Mouse (Mus musculus) right cerebral cortex, postnatal 10 days (tissue): ENCODE results near the gene Rpp14.

Experiments
- DNase-seq, 2 experiments: peaks; one replicate each; pipeline ENCODE4 v3.0.0; 2021; ENCODE audit warnings: low spot score in 2 of 2

The Rpp14 gene

DNA sequence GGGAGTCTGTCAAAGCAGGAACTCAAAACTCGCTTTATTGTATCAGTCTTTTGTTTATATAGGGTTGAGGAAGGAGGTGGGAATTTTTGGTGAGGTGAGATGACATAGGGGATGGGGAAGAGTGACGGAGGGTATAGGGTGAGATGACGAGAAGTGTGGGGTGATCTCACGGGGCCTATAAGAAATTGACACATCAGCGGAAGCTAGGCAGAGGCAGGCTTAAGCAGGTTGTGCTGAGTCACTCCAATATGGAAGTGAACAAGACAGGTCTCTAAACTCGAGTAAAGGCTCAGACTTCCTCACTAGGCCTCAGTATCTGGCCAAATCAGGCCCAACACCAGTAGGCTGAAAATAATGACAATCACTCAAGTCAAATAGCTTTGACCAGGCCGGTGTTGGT lies 20.2 kb upstream of the Rpp14 start:
- DNase-seq, result no peak

DNA sequence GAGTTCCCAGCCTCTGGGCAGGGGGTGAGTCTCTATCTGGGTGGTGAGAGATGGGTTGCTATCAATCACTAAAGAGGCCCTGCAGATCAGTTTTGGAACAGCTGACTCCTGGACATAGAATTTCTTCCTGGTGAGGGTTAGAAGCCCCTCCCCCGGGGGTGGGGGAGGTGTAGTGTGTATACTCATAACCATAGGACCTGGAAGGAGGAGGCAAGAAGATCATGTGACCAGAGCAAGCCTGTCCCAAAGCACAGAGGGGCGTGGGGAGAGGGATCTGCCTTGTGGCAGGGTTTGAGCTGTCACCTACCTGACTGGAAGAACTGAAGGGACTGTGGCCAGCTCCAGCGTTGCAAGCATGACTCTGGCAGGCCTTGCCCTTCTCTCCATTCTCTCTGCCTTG lies 18.1 kb upstream of the Rpp14 start:
- peak in 1 of 2 experiments; percentile 22 for DNase-seq

DNA sequence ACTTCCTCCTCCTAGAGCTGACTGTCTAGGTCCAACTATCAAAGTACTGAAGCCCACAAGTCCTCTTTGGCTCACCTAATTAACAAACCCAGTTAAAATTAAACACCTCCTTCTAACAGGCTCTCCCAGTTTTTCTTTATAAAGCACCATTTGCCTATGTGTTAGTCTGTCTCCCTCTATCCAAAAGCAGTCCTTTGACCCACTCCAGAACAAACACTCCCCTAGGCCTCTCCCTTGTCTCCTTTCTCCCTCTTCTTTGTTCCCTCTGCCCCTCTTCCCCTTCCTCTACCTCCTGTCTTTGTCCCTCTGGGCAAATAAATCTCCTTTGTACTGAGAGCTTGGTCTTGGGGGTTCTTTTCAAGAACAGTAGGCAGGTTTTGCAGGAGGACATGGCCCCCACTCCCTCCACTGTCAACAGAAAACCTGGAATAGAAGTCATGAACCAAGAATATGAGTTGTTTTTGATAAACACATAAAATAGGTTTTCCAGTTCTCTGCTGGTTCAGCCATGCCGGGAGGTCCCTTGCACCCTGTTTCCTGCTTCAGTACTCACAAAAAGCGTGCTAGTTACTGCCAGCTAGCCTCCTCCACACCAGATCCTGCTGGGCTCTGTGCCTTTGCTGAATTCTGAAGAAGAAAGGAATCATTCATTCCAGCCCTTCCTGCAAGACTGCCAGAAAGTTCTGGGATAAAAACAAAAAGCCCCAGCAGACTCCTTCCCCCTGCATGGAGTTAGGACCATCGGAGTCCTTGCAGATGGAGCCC lies 17.4 kb upstream of the Rpp14 start:
- peak; percentile 65 to 77 for DNase-seq

DNA sequence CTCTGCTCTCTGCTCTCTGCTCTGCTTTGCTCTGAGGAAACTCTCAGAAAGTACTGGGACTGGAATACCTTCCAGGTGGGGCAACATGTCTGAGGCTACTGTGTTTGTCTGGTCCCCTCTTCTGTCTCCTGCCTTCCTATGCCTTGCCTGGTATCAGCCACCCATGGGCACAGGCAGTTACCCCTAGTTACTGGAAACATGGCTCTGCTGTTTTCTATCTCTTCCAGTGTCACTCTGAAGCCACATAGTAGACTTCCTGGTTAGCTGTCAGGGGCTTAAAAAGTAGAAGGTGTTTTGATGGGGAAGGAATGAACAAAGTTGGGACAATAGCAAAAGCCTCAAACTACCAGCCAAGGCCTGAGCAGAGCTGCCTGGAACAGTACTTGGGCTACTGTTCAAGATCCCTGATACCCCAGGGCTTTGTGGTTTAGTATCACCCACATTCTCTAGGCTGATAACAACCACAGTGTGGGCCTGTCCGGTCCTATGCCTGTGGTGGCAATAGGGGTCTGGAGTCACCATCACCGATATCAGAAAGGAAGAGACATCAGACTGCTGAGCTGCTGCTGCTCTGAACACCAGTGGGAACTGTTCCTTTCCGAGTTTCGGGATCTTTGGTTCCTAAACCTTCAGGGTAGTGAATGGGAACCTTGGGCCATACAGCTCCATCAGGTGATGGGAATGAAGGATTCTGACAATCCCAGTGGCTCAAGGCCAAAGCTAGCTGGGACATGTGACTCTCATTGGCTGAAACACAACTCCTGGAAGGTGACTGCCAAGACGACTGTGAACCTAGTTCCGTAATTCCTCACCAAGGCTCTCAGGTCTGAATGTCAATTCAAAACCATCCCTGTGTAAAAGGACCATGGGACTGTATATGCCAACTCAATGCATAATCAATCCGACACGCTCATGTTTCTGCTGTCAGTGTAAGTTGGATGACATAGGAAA lies 16.1 kb upstream of the Rpp14 start:
- DNase-seq, result peak in 1 of 2 experiments; percentile 32

DNA sequence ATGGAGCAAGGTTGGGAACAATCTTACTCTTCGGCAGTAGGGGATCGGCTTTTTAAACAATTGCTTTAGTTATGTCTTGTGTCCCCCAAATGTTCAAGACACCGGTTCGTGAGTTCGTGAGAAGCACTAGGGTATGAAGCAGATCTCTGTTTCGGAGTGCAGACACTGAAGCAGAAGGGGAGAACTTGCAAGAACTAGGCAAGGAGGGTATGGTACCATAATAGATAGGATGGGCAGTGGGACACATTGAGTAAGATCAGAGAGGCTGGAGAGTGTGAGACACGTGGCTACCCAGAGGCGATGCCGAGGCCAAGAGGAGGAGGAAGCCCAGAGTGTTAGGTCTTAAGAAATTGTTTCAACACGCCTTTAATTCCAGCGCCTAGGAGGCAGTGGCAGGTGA lies 551 bp downstream of the Rpp14 start:
- DNase-seq, result no peak

DNA sequence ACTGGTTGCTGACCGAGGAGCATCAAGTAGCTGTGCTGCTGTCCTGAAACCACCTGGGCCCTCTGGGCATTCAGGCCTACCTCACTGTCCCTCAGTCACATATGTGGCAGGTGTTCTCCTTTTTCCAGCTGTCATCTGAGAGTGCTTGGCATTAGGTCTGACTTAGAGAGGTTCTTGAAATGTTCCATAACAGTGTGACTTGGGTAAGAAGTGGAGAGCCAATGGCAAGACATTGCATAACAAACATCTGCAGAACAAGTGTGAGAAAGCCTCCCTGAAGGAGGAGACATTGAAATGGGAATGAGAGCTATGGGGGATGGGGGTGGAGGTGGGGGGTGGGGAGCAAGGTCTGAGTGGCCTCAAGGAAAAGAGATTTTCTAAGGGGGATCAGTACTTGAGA lies 2.8 kb downstream of the Rpp14 start:
- no peak for DNase-seq

DNA sequence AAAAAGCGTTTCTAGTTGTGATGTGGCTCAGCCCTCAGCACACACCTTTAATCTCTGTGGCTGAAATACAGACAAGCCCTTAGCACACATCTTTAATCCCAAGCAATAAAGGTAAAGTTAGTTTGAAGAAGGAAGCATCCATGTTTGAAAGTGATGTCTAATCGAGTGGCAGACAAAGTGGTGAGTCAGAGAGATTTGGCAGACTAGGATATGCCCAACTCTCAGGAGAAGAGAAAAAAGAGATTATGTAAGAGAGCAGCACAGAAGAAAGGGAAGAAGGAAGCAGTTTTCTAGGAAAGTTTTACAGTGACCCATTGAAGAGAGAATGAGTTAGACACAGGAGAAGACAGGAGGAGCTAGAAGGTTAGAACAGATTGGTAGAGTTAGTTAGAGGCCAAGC lies 8.8 kb downstream of the Rpp14 start:
- no peak for DNase-seq

DNA sequence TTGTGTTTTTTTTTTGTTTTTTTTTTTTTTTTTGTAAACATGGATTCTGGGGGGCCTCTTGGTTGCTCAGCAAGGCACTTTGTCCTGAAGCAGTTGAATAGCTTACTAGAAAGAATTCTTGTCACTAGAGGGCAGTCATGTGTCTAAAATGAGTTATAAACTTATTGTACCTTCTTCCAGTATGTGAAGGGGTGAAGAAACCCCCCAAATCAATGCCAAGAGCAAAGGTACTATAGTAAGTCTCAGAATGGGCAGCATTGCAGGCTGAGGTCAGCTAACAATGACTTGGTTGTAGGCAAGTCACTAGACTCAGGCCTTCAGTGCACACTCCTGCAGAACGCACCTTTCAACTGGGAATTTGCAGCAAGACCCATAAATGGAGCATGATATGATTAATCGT lies 12.4 kb downstream of the Rpp14 start:
- no peak for DNase-seq

DNA sequence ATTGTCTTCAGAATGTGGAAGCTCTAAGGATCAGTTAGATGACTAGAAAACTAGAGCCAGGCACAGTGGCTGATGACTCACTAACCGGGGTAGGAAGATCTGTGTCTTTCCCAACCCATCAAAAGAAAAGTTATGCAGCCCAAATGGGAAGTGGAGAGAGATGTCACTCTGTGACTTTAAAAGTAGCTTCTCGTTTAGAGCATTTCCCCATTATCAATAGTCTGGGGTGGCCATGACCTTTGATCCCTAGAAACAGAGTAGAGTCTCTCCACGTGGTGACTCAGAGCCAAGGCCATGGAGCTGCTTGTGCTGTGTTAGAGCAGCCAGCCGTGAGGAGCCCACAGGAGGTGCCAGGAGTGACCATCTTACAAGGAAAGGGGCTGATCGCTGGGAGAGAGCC lies 13.3 kb downstream of the Rpp14 start:
- no peak for DNase-seq

DNA sequence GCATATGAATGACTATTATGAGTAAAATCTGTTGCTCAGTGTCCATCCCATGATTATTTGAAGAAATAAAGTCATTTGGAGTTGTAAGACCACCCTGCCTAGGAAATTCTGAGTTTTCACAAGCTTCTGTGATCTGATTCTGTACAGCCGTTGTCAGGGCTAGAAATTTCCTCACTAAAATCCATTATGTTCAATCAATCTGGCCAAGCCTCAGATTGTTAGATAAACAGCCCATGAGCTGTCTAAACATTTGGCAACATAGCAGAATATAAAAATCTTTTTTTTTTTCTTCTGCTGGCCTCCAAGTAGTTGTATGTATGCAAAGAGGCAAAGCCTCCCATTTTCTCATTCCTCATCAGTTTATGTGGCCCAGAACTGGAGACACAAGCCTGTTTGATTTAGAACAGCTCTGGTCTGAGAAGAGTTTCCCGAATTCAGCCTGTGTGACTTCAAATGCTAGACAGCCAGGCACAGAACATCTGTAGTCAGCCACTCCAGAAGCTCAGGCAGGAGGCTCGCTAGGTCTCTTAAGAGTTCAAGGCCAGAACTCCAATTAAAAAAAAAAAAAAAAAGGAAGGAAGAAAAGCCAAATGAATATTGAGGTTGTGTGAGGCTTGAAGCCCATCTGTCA lies 14.9 kb downstream of the Rpp14 start:
- DNase-seq, result no peak

DNA sequence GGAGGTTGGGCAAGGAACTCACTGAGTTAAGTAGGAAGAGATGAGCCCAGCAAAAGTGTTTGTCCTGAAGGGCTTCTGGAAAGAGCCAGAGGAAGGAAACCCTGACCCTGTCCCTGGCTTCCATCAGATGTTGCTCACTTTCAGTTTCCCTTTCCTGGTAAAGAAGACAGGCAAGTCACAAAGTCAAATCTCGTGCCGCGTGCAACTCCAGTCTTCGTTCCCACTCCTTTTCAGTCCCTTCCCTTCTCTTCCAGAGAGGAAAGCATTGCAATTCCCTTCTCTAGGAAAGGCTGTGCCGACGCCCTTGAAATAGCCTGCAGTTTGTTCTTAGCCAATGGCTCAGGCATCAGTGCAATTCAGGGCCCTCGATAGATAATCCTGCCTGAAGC lies 15.4 kb downstream of the Rpp14 start:
- DNase-seq, result no peak

DNA sequence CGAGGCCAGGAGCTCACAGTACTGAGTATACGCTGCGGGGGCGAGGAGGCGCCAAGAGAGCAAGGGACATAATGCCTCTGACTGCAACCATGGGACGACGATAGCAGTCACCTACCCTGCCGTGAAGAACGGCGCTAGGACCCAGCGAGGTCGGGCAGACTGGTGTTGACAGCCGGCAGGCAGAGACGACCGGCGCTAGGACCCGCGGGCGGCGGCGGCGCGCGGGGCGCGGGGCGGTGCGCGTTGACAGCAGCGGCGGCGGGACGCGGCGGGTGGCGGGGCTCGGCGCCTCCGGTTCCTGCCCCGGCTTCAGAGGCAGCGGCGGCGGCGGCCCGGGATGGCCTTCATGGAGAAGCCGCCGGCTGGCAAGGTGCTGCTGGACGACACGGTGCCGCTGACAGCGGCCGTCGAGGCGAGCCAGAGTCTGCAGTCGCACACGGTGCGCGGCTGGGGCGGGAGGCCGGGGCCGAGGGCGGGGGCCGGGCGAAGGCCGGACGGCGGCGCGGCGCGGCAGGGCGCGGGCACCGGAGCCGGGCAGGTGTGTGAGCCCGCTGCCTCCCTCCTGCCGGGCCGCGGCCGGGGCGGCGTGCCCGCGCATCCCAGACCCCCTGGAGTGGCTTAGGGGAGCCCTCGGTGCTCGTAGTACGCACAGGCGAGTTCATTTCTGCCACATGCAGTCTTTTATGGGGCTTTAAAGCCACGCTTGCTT lies 18.0 kb downstream of the Rpp14 start, which contains the start of gene Pxk:
Gene Pxk, plus strand, starts transcription at position 234 of the 709 bp plus-strand sequence.
- DNase-seq, result peak; percentile 93 to 94

DNA sequence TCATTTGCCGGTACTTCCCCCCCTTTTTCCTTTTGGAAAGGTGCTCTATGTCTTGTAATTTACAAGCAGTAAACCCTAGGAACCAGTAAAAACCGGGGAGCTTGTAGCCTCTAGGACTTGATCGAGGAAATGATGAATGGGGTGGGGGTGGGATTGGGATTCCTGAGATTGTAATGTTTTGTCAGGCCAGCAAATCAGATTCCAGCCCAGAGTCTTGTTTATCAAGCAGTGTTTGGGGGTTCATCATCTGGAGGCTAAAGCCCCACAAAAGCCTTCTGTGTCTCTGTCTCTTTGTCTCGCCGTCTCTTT lies 18.5 kb downstream of the Rpp14 start:
- DNase-seq, result no peak

DNA sequence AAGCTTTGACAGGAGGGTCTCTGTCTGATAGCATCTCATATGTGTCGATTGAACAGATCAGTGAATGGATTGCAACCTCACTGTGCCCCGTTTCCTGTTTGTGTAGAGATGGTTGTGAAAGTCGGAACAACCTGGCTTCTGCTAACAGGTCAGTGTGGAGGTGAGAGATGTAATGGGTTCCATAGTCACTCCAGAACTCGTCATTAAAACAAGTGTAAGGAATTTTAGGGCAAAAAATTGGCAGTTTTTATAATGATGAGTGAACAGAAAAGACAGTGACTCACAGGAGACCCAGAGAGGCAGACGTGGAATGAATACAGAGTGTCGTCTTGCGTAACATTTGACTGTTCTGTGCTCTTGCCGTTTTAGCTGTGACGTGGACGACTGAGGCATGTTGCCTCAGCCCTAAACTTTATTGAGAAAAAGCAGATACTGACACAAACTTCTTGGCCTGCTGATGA lies 19.4 kb downstream of the Rpp14 start:
- no peak for DNase-seq

DNA sequence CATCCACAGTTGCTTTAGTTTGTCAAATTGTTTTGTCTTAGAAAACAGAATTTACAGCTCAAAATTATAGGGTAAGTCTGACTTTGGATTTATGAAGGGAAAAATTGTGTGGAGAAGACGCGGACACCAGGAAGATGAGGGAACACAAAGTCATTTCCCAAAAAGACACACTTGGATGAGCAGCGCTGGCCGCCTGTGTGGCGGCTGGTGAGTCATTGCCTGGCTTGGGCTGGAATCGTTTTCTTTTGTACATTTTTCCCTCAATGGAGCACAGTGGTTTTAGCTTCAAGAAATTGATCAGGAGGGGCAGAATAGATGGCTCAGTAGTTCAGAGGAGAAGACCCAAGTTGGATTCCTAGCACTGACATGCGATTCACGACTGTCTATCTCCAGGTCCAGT lies 21.7 kb downstream of the Rpp14 start:
- no peak for DNase-seq

DNA sequence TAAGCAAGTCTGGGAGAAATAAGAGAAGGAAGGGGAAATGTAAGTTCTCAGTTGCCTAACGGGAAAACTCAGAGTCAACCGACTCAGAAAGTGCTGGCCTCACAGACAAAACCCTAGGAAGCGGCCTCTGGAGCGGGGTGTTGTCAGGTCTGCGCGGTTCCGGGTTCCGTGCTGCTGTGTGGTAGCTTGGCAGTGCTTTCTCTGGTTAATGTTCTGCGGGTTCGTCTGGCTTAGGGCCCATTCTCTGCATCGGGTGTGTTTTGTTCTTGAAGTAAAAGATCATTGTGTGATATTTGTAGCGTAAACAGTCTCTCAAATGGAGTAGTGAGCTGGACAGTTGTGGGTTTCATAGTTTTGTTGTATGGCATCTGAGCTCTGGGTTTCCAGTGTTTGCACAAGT lies 22.5 kb downstream of the Rpp14 start:
- no peak for DNase-seq

DNA sequence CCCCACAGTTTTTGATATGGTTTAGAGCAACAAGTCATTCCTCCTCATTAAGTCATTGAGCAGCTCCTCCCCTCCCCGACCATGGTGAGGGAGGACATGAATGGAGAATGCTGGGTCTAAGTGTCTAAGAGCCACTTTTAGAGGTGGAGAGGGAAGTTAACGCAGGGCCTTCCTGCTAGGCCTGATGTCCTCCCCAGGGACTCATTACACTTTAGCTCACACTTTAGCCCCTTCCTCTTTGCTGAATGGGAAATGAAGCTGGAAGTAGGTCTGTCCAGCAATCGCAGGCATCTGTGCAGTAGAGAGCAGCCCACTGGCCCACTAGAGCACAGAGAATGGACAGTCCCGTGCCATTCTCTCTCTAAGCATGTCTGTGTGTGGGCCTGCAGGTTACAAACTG lies 27.9 kb downstream of the Rpp14 start:
- DNase-seq, result no peak

DNA sequence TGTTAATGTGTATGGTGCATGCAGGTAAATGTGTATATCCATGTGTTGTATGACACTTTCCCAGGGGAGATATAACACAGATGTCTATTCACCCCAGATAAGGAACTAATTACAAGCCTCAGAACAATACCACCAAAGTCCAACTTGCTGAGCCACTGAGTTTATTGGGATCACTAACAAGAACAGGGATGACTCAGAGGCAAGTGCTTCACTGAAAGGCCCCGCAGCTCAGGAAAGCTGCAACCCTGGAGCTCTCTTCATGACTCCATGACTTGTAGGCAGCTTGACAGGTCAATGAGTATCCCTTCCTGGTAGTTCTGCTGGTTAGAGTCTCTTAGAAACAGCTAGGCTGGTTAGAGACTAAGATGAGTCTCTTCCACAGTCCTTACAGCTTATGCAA lies 28.8 kb downstream of the Rpp14 start:
- DNase-seq, result no peak

DNA sequence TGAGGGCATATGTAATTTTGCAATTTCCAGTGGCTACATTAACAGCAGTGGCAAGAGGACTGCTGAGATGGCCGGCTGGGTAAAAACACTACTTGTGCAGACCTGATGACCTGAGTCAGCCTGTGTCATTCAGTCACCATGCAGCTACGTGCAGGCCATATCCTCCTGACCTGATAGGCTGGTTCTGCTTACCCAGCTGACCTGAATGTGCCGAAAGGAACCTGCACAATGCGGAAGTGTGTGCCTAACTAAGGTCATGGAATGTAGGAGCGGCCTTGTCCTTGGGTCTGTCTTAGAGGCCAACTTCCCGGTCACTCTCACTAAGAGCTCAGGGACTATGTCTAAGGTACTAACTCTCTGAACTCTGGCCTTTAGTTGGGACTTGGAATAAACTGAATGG lies 31.4 kb downstream of the Rpp14 start:
- DNase-seq, result no peak

DNA sequence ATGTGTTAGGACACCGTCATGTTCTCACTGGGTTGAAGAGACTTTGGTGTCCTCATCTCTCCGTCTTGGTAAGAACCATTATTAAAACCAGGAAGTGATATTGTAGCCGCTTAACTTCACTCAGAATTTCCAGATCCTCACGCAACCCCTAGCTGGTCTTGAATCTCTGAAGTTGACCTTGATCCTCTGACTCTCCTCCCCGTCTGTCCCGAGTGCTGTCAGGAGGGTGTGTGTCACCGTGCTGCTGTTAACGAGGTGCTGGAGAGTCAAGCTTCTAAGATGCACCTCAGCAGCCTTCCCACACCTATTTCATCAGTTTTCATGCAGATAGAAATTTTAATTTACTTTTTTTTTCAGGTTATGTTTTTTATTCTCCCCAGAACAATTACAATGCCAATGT lies 31.9 kb downstream of the Rpp14 start:
- no peak for DNase-seq

DNA sequence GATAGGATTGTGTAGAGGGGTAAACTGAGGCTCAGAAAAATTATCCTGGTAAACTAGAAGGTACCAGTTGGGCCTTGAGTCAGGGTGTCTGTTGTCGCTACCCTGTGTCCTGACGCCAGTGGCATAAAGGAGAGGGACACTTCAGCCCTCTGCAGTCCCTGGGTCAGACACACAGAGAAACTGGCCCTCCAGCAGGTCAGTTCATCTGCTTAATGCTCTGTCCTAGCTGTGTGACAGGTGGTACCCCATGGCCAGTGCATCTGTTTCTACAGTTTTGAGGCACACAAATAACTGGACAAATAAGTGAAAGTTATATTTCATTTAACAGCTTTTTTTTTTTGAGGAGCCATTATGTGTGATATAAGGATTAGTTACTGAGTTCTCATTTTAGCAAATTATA lies 33.4 kb downstream of the Rpp14 start:
- no peak for DNase-seq

DNA sequence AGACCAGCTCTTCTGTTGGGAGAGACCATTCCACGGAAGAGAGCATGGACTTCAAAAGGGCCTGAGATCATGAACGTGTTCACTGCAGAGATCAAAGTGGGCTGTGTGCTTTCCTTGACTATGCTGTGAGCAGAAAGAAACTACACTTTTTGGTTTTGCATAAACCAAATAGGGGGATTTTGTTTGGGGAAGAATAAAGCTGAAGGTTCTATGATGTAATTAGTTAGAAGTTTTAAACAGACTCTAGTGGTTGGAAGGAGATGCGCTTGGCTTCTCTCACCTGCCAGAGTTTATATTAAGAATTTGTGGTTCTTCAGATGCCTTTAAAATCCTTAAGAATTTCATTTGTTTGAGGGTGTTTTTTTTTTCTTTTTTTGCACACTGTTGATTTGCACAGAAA lies 34.1 kb downstream of the Rpp14 start:
- DNase-seq, result no peak
